8 mouse cellular contexts compared by ENCODE assay signal in the genomic region with DNA sequence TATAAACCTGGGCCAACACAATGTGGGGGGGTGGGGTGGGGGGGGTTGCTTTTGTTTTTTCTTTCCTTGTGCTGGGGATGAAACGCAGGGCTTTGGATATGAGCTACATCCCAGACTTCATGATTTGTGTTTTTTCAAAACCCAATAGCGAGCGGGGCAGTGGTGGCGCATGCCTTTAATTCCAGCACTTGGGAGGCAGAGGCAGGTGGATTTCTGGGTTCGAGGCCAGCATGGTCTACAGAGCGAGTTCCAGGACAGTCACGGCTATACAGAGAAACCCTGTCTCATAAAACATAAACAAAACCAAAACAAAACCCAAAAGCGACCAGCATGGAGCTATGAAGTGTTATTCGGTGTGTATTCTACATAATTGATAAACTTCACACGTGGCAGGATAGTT. TPM values are rescaled to one million over a fixed set of nuclear protein-coding genes. Genes with fewer than 3 reads are reported as not detected.
DNase-seq lines count a peak whose midpoint lies in the region; ATAC-seq and TF ChIP-seq lines count a peak whose summit lies in the region.
"Had no signal": no experiment of that assay in that cellular context is flagged by ENCODE, and none has a peak within 500 bp of the region (broad histone marks: within the 10 kb centered on the region; RNA-seq: fewer than 3 reads in every experiment).

No protein-coding gene starts in this region.

- peaks cover 37% of the 10 kb centered on the region for H3K4me1 ChIP-seq in kidney, embryonic 15.5 days
- peaks cover 8% of the 10 kb centered on the region; the same call in 1 of the 2 replicates for H3K4me1 ChIP-seq in embryonic facial prominence, embryonic 12.5 days
- peaks cover 7% of the 10 kb centered on the region for H3K4me1 ChIP-seq in hindbrain, embryonic 13.5 days (replicated peaks)

- TF ChIP-seq POLR2A in myocyte (IDR thresholded peaks at IDR 0.05; ENCODE audit: insufficient read length, low read depth), result no peak

- ATAC-seq in kidney, embryonic 15.5 days (replicated peaks; ENCODE audit: low FRiP score), result no peak
- no peak for ATAC-seq in embryonic facial prominence, embryonic 12.5 days (ENCODE audit: insufficient number of reproducible peaks, insufficient read depth, low FRiP score, low TSS enrichment)
- no peak for ATAC-seq in hindbrain, embryonic 13.5 days (ENCODE audit: low FRiP score)

- no peak overlapping the region for H3K9ac ChIP-seq in kidney, embryonic 15.5 days
- H3K9ac ChIP-seq in embryonic facial prominence, embryonic 12.5 days, result no peak overlapping the region
- no peak overlapping the region for H3K9ac ChIP-seq in hindbrain, embryonic 13.5 days

- no peak overlapping the region for H3ac ChIP-seq in myocyte (ENCODE audit: control insufficient read depth, insufficient read length)

- no peaks in the 10 kb centered on the region for H3K9me3 ChIP-seq in kidney, embryonic 15.5 days (replicated peaks)
- H3K9me3 ChIP-seq in embryonic facial prominence, embryonic 12.5 days, result no peaks in the 10 kb centered on the region
- H3K9me3 ChIP-seq in hindbrain, embryonic 13.5 days, result no peaks in the 10 kb centered on the region

- intact Hi-C loops in left cerebral cortex, postnatal 14 days (cut with DNase I), result no loop called here

- peak overlapping the region; percentile 91 for H3K27ac ChIP-seq in kidney, embryonic 15.5 days
- H3K27ac ChIP-seq in embryonic facial prominence, embryonic 12.5 days, result no peak overlapping the region
- H3K27ac ChIP-seq in hindbrain, embryonic 13.5 days, result no peak overlapping the region

- H3K36me3 ChIP-seq in kidney, embryonic 15.5 days, result no peaks in the 10 kb centered on the region
- H3K36me3 ChIP-seq in embryonic facial prominence, embryonic 12.5 days, result no peaks in the 10 kb centered on the region
- no peaks in the 10 kb centered on the region for H3K36me3 ChIP-seq in hindbrain, embryonic 13.5 days
- no peaks in the 10 kb centered on the region for H3K36me3 ChIP-seq in myocyte (ENCODE audit: control insufficient read depth, insufficient read depth)

- no peaks in the 10 kb centered on the region for H3K27me3 ChIP-seq in kidney, embryonic 15.5 days
- no peaks in the 10 kb centered on the region for H3K27me3 ChIP-seq in embryonic facial prominence, embryonic 12.5 days
- H3K27me3 ChIP-seq in hindbrain, embryonic 13.5 days, result peaks cover 13% of the 10 kb centered on the region; the same call in 1 of the 2 replicates
- H3K27me3 ChIP-seq in myocyte (ENCODE audit: control insufficient read depth, insufficient read depth, insufficient read length), result no peaks in the 10 kb centered on the region

- peak overlapping the region; percentile 66 for H3K4me3 ChIP-seq in kidney, embryonic 15.5 days (replicated peaks)
- no peak overlapping the region for H3K4me3 ChIP-seq in embryonic facial prominence, embryonic 12.5 days
- H3K4me3 ChIP-seq in hindbrain, embryonic 13.5 days, result peak overlapping the region; percentile 70
- H3K4me3 ChIP-seq in myocyte, result peak overlapping the region; percentile 29

- H3K79me2 ChIP-seq in myocyte (ENCODE audit: control insufficient read depth, insufficient read depth), result no peaks in the 10 kb centered on the region

- no peak for DNase-seq in kidney, adult 8-10 months
- DNase-seq in left cerebral cortex, postnatal 14 days (ENCODE audit: low spot score in 2 of 2), result no peak
- DNase-seq in embryo, embryonic 10 days (ENCODE audit: low spot score), result no peak
- DNase-seq: kidney, adult 9 months had no signal

- WGBS in kidney, embryonic 15.5 days, result 80% methylated on average over 10 of the region's 10 CpGs
- 85% methylated on average over 10 of the region's 10 CpGs for WGBS in embryonic facial prominence, embryonic 12.5 days
- WGBS in hindbrain, embryonic 13.5 days, result 88% methylated on average over 10 of the region's 10 CpGs

- peak overlapping the region; percentile 93 for H3K4me2 ChIP-seq in kidney, embryonic 15.5 days
- H3K4me2 ChIP-seq in embryonic facial prominence, embryonic 12.5 days (replicated peaks), result peak overlapping the region; percentile 75
- peak overlapping the region; percentile 79; the same call in 1 of the 2 replicates for H3K4me2 ChIP-seq in hindbrain, embryonic 13.5 days
- H3K4me2 ChIP-seq in myocyte (ENCODE audit: low read depth), result peak overlapping the region; percentile 99

TF ChIP-seq in myocyte, 11 proteins besides CTCF, POLR2A, EP300 and RAD21:
- no peak for TF ChIP-seq TCF3 (IDR thresholded peaks at IDR 0.05; ENCODE audit: insufficient read length, low read depth)
- TF ChIP-seq SRF (IDR thresholded peaks at IDR 0.05; ENCODE audit: control insufficient read depth, insufficient read length, low read depth), result no peak
- no peak for TF ChIP-seq REST (IDR thresholded peaks at IDR 0.05; ENCODE audit: insufficient read depth, insufficient read length)
- no peak for TF ChIP-seq USF1 (IDR thresholded peaks at IDR 0.05; ENCODE audit: low read depth)
- no peak for TF ChIP-seq E2F4 (IDR thresholded peaks at IDR 0.05; ENCODE audit: insufficient read depth)
- TF ChIP-seq POLR2AphosphoS2 (IDR thresholded peaks at IDR 0.05; ENCODE audit: insufficient read length, low read depth), result no peak
- no peak for TF ChIP-seq CEBPB (IDR thresholded peaks at IDR 0.05; ENCODE audit: insufficient read depth, poor library complexity, severe bottlenecking)
- no peak for TF ChIP-seq TCF12 (IDR thresholded peaks at IDR 0.05; ENCODE audit: insufficient read depth, poor library complexity, severe bottlenecking)
- no peak for TF ChIP-seq MYOG (IDR thresholded peaks at IDR 0.05; ENCODE audit: control insufficient read depth in 1 of 3, insufficient read depth in 1 of 3, insufficient read length in 2 of 3, low read depth in 2 of 3)
- TF ChIP-seq MAX (IDR thresholded peaks at IDR 0.05; ENCODE audit: low read depth), result no peak
- TF ChIP-seq MYOD1 (IDR thresholded peaks at IDR 0.05; ENCODE audit: control insufficient read depth in 1 of 3, insufficient read length in 2 of 3, low read depth in 2 of 3), result no peak

RNA-seq across cellular contexts. Expression of a gene that starts 0.9 kb away (rescaled TPM):
- 44.4 and 45.2 TPM in 2 replicates for polyA plus RNA-seq in kidney, embryonic 15.5 days (2015; fragmentation: Nextera tagmentation; extraction: Ambion mirVana)
- polyA plus RNA-seq in embryonic facial prominence, embryonic 12.5 days (2016; fragmentation: Nextera tagmentation; extraction: Ambion mirVana), result 43.5 and 49.6 TPM in 2 replicates
- 14.9 and 17.1 TPM in 2 replicates for polyA plus RNA-seq in hindbrain, embryonic 13.5 days (2015; fragmentation: Nextera tagmentation; extraction: Ambion mirVana)
- 17.0 TPM for polyA plus RNA-seq in myocyte (2012; fragmentation: generic; extraction: Trizol)
- total RNA-seq in left cerebral cortex, postnatal 14 days (2021), result 10 to 100 TPM; 44.3 to 46.0 TPM
